Mouse (Mus musculus): ENCODE data around the gene Mapk6.

DNA sequence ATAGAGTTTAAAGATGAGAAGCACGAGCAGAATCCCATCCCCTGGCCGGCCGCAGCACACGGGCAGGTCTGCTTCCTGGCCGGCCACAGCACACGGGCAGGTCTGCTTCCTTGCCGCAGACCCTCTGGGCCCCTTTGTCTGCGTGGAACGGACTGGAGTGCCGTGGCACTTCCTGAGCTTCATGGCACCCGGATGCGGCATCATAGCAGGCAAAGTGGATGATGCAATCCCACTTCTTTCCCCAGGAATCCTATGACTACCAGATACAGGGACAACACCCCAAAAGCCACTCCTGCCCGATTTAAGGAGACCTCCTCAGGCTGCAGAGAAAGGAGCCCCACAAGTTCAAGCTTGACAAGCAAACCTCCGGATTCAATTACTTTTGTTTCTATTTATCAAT is 27.0 kb downstream of the Mapk6 start:
- TF ChIP-seq CTCF (IDR thresholded peaks at IDR 0.05; ENCODE audit: borderline replicate concordance, extremely low read depth, insufficient read depth, insufficient read length) (no peak), POLR2A (IDR thresholded peaks at IDR 0.05; ENCODE audit: borderline replicate concordance, extremely low read depth, insufficient read depth, insufficient read length, poor library complexity, severe bottlenecking) (no peak)

Data from brain, embryonic 14.5 days (tissue).